Mouse (Mus musculus) MEL (cell line): ENCODE measurements at regions not wholly inside any gene's neighbourhood (a gene's known extent, or its start where the extent isn't known, plus 50 kb on each side); places are given as distances from the start of the nearest gene placed in this dataset.

Experiments
- DNase-seq: peaks from one replicate; pipeline ENCODE4 v3.0.0; 2011; ENCODE audit warnings: low read depth, low spot score
- H3K27ac ChIP-seq: 2 replicates; pipeline ENCODE4 v1.5.1; 2012; ENCODE audit warnings: low read depth, mild to moderate bottlenecking, control low read depth, low read length, moderate library complexity; ENCODE audit not compliant: control insufficient read depth
- H3K27me3 ChIP-seq, 2 experiments: fragments of 150-350 bp in 1 of 2; sonication (generic) in 1 of 2; 2 replicates each; pipeline ENCODE4 v1.6.1; 2012; ENCODE audit warnings: low read length in 2 of 2, mild to moderate bottlenecking in 2 of 2, improper control_type of control experiment in 1 of 2, moderate library complexity in 1 of 2; ENCODE audit not compliant: insufficient read depth in 2 of 2, control insufficient read depth in 1 of 2
- H3K36me3 ChIP-seq, 2 experiments: 2 replicates each; pipeline ENCODE4 v1.6.1; 2012 to 2014; ENCODE audit warnings: low read length in 2 of 2, improper control_type of control experiment in 1 of 2, inconsistent platforms in 1 of 2, mild to moderate bottlenecking in 1 of 2; ENCODE audit not compliant: insufficient read depth in 2 of 2, control insufficient read depth in 1 of 2
- H3K4me1 ChIP-seq, 2 experiments: fragments of 150-350 bp in 1 of 2; sonication (generic) in 1 of 2; 2 replicates each; pipeline ENCODE4 v1.6.1; 2012; ENCODE audit warnings: low read length in 2 of 2, improper control_type of control experiment in 1 of 2, mild to moderate bottlenecking in 1 of 2; ENCODE audit not compliant: insufficient read depth in 2 of 2, control insufficient read depth in 1 of 2
- H3K4me3 ChIP-seq, 2 experiments: fragments of 150-350 bp in 1 of 2; sonication (generic) in 1 of 2; 2 replicates each; pipeline ENCODE4 v1.5.1; 2012; ENCODE audit warnings: low read depth in 2 of 2, low read length in 2 of 2, mild to moderate bottlenecking in 2 of 2, moderate library complexity in 2 of 2, control low read depth in 1 of 2, improper control_type of control experiment in 1 of 2; ENCODE audit not compliant: control insufficient read depth in 1 of 2, insufficient read depth in 1 of 2
- H3K79me2 ChIP-seq: 2 replicates; pipeline ENCODE4 v1.6.1; 2012; ENCODE audit warnings: mild to moderate bottlenecking, low read length, moderate library complexity; ENCODE audit not compliant: control insufficient read depth, poor library complexity, insufficient read depth
- H3K9ac ChIP-seq: 2 replicates; pipeline ENCODE4 v1.6.1; 2012; ENCODE audit warnings: low read depth, mild to moderate bottlenecking, control low read depth, low read length, moderate library complexity; ENCODE audit not compliant: control insufficient read depth, poor library complexity, severe bottlenecking
- H3K9me3 ChIP-seq: fragments of 150-350 bp; sonication (generic); replicated peaks from 2 replicates; pipeline ENCODE4 v1.6.1; 2012; ENCODE audit warnings: mild to moderate bottlenecking, low read length, improper control_type of control experiment, moderate library complexity; ENCODE audit not compliant: insufficient read depth
- BHLHE40 ChIP-seq: IDR thresholded peaks from 2 replicates; pipeline ENCODE4 v1.6.1; 2012; ENCODE audit warnings: low read depth, mild to moderate bottlenecking, inconsistent platforms, low read length, improper control_type of control experiment, borderline replicate concordance
- CHD1 ChIP-seq: IDR thresholded peaks from 2 replicates; pipeline ENCODE4 v1.6.1; 2012; ENCODE audit warnings: low read depth, mild to moderate bottlenecking, inconsistent platforms, low read length, improper control_type of control experiment
- CHD2 ChIP-seq: IDR thresholded peaks from 2 replicates; pipeline ENCODE4 v1.6.1; 2011; ENCODE audit warnings: low read length, improper control_type of control experiment
- E2F4 ChIP-seq: IDR thresholded peaks from 2 replicates; pipeline ENCODE4 v1.6.1; 2011; ENCODE audit warnings: low read depth, low read length, improper control_type of control experiment, borderline replicate concordance
- EP300 ChIP-seq, 2 experiments: IDR thresholded peaks; 2 replicates each; pipeline ENCODE4 v1.6.1; 2011; ENCODE audit warnings: improper control_type of control experiment in 2 of 2, low read length in 2 of 2, low read depth in 1 of 2, mild to moderate bottlenecking in 1 of 2
- GATA1 ChIP-seq: IDR thresholded peaks from 2 replicates; pipeline ENCODE4 v1.6.1; 2011; ENCODE audit warnings: low read depth, low read length, improper control_type of control experiment
- HCFC1 ChIP-seq: IDR thresholded peaks from 2 replicates; pipeline ENCODE4 v1.6.1; 2012; ENCODE audit warnings: low read depth, mild to moderate bottlenecking, inconsistent platforms, low read length, improper control_type of control experiment, moderate library complexity
- MAFK ChIP-seq: IDR thresholded peaks from 2 replicates; pipeline ENCODE4 v1.6.1; 2011; ENCODE audit warnings: low read depth, mild to moderate bottlenecking, low read length, improper control_type of control experiment, borderline replicate concordance
- MAZ ChIP-seq: IDR thresholded peaks from 2 replicates; pipeline ENCODE4 v1.6.1; 2012; ENCODE audit warnings: low read depth, mild to moderate bottlenecking, inconsistent platforms, low read length, improper control_type of control experiment
- MYB ChIP-seq: IDR thresholded peaks from 2 replicates; pipeline ENCODE4 v1.6.1; 2011; ENCODE audit warnings: mild to moderate bottlenecking, low read depth, low read length, improper control_type of control experiment
- MYC ChIP-seq: IDR thresholded peaks from 2 replicates; pipeline ENCODE4 v1.6.1; 2011; ENCODE audit warnings: low read depth, mild to moderate bottlenecking, low read length, improper control_type of control experiment, moderate library complexity
- NRF1 ChIP-seq: IDR thresholded peaks from 2 replicates; pipeline ENCODE4 v1.6.1; 2014; ENCODE audit warnings: low read depth, mild to moderate bottlenecking, inconsistent platforms, low read length, improper control_type of control experiment, moderate library complexity; ENCODE audit not compliant: poor library complexity, insufficient read depth, severe bottlenecking
- POLR2A ChIP-seq, 2 experiments: IDR thresholded peaks; 2 replicates each; pipeline ENCODE4 v1.6.1; 2011 to 2012; ENCODE audit warnings: low read length in 2 of 2, mild to moderate bottlenecking in 2 of 2, control low read depth in 1 of 2, improper control_type of control experiment in 1 of 2, low read depth in 1 of 2, moderate library complexity in 1 of 2; ENCODE audit not compliant: control insufficient read depth in 1 of 2, insufficient read depth in 1 of 2, poor library complexity in 1 of 2
- POLR2AphosphoS2 ChIP-seq: IDR thresholded peaks from 2 replicates; pipeline ENCODE4 v1.6.1; 2011; ENCODE audit warnings: low read length, improper control_type of control experiment
- RAD21 ChIP-seq: IDR thresholded peaks from 2 replicates; pipeline ENCODE4 v1.6.1; 2011; ENCODE audit warnings: mild to moderate bottlenecking, low read depth, low read length, improper control_type of control experiment
- RCOR1 ChIP-seq: IDR thresholded peaks from 2 replicates; pipeline ENCODE4 v1.6.1; 2012; ENCODE audit warnings: low read depth, mild to moderate bottlenecking, inconsistent platforms, low read length, improper control_type of control experiment
- SIN3A ChIP-seq: IDR thresholded peaks from 2 replicates; pipeline ENCODE4 v1.6.1; 2012; ENCODE audit warnings: low read length, improper control_type of control experiment, inconsistent platforms
- TAL1 ChIP-seq: IDR thresholded peaks from 2 replicates; pipeline ENCODE4 v1.6.1; 2012; ENCODE audit warnings: mild to moderate bottlenecking, inconsistent platforms, low read length, moderate library complexity, mixed read lengths
- TCF12 ChIP-seq: IDR thresholded peaks from 2 replicates; pipeline ENCODE4 v1.6.1; 2014; ENCODE audit warnings: low read depth, mild to moderate bottlenecking, inconsistent platforms, low read length, improper control_type of control experiment, moderate library complexity
- USF1 ChIP-seq: IDR thresholded peaks from 2 replicates; pipeline ENCODE4 v1.6.1; 2014; ENCODE audit warnings: low read depth, mild to moderate bottlenecking, inconsistent platforms, low read length, improper control_type of control experiment, moderate library complexity
- ZC3H11A ChIP-seq: IDR thresholded peaks from 2 replicates; pipeline ENCODE4 v1.6.1; 2012; ENCODE audit warnings: low read depth, mild to moderate bottlenecking, inconsistent platforms, low read length, improper control_type of control experiment
- ZMIZ1 ChIP-seq: IDR thresholded peaks from 2 replicates; pipeline ENCODE4 v1.6.1; 2012; ENCODE audit warnings: low read depth, mild to moderate bottlenecking, inconsistent platforms, low read length, improper control_type of control experiment, moderate library complexity

DNA sequence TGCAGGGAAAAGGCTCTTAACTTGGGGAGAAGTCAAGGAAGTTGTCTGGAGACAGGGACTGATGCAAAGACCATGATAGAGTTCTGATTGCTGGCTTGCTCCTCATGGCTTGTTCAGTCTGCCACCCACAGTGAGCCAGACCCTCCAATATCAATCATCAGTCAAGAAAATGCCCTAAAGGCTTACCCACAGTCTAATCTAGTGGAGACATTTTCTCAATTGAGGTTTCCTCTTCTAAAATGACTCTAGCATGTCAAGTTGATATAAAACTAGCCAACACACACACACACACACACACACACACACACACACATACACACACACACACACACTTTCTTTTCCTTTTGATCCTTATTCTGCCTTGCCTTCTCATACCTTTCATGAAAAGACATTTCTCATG is 367.2 kb upstream of the Pik3r1 start:
- H3K4me1 ChIP-seq, result no peaks in the 10 kb centered on the region
- no peaks in the 10 kb centered on the region for H3K36me3 ChIP-seq
- no peaks in the 10 kb centered on the region; a peak in 1 of 4 replicates for H3K27me3 ChIP-seq
- no peak overlapping the region for H3K27ac ChIP-seq
- no peak overlapping the region for H3K4me3 ChIP-seq
- DNase-seq, result no peak
- H3K79me2 ChIP-seq, result no peaks in the 10 kb centered on the region
- no peaks in the 10 kb centered on the region for H3K9me3 ChIP-seq
- no peak for TF ChIP-seq POLR2AphosphoS2
- no peak for TF ChIP-seq MYB
- TF ChIP-seq E2F4, result no peak
- no peak for TF ChIP-seq SIN3A
- H3K9ac ChIP-seq, result no peak overlapping the region

DNA sequence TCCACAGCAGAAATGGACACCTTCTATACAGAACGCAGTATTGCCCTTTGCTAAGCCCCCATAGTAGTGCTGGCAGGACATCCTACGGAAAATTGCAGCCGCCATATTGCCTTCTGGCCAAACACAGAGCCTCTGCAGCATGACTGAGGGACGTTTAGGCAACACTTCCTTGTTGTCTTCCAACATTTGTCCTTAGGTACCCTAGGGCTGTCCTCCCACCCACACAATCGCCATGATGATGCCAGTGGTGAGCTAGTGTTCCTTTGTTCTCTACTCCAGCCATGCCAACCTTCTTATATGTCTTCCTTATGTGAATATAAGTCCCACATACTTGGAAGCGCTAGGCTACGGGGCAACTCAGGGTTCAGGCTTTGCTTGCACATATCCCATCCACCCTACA is 375.0 kb upstream of the Pik3r1 start:
- no peak for DNase-seq
- no peaks in the 10 kb centered on the region for H3K79me2 ChIP-seq
- H3K9ac ChIP-seq, result no peak overlapping the region
- TF ChIP-seq ZC3H11A, result no peak
- H3K4me1 ChIP-seq, result no peaks in the 10 kb centered on the region
- H3K9me3 ChIP-seq, result no peaks in the 10 kb centered on the region
- no peaks in the 10 kb centered on the region for H3K27me3 ChIP-seq
- no peak overlapping the region for H3K4me3 ChIP-seq
- H3K27ac ChIP-seq, result no peak overlapping the region
- H3K36me3 ChIP-seq, result no peaks in the 10 kb centered on the region

DNA sequence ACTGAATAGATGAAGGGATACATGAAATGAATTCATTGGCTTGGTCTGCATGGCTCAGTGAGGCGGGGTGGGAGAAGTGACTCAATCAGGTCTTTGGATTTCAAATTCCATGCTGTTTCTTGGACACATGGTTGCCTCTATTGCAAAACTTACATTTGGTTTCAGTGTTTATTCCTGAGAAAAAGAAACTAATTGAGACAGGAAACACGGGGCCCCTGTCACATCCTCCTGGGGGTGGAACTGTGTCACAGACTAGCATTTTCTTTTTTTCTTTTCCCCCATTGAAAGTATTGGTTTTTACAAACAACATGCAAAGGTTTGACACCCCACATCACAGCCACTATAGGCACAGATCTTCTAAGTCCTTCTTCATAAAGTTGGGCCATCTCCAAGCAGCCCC is 375.8 kb upstream of the Pik3r1 start:
- no peaks in the 10 kb centered on the region for H3K36me3 ChIP-seq
- H3K27ac ChIP-seq, result no peak overlapping the region
- no peak for DNase-seq
- H3K4me3 ChIP-seq, result no peak overlapping the region
- H3K4me1 ChIP-seq, result no peaks in the 10 kb centered on the region
- H3K9ac ChIP-seq, result no peak overlapping the region
- no peaks in the 10 kb centered on the region for H3K9me3 ChIP-seq
- TF ChIP-seq CHD2, result no peak
- no peak for TF ChIP-seq NRF1
- TF ChIP-seq MYC, result no peak
- no peak for TF ChIP-seq CHD1
- TF ChIP-seq TAL1, result no peak
- TF ChIP-seq RCOR1, result no peak
- TF ChIP-seq ZC3H11A, result no peak
- TF ChIP-seq BHLHE40, result no peak
- TF ChIP-seq MAFK, result no peak
- TF ChIP-seq HCFC1, result no peak
- TF ChIP-seq TCF12, result no peak
- no peak for TF ChIP-seq MAZ
- TF ChIP-seq E2F4, result no peak
- TF ChIP-seq ZMIZ1, result no peak
- no peak for TF ChIP-seq RAD21
- no peak for TF ChIP-seq POLR2A (IDR thresholded peaks at IDR 0.05; ENCODE audit: control insufficient read depth in 1 of 2, insufficient read depth in 1 of 2, low read depth in 1 of 2, low read length in 2 of 2, poor library complexity in 1 of 2)
- no peak for TF ChIP-seq USF1
- no peak for TF ChIP-seq EP300 (IDR thresholded peaks at IDR 0.05; ENCODE audit: low read depth in 1 of 2, low read length in 2 of 2)
- no peak for TF ChIP-seq GATA1
- no peak for TF ChIP-seq SIN3A
- no peaks in the 10 kb centered on the region for H3K27me3 ChIP-seq
- no peaks in the 10 kb centered on the region for H3K79me2 ChIP-seq
